Mouse (Mus musculus) thymus, postnatal 25 days (tissue): ENCODE results near the gene Mad2l1bp.
A peak's percentile ranks its signal among the peaks of the same experiment; 100 is the strongest.

Experiments
- DNase-seq: peaks from one replicate; pipeline ENCODE4 v3.0.0; 2022

The Mad2l1bp gene

GRCm38 (mm10) chr17:46152847-46153782, at the start of gene Mad2l1bp:
Gene Mad2l1bp (minus strand): TSS chr17:46153553.
- peak; percentile 89 for DNase-seq

- no peak for DNase-seq
Observed at GRCm38 (mm10) chr17:46203078-46203477, 49.7 kb upstream of the Mad2l1bp start.

- DNase-seq, result peak; percentile 95
Observed at GRCm38 (mm10) chr17:46202421-46203071, 49.2 kb upstream of the Mad2l1bp start, which contains the start of the genes Polh and Xpo5. Gene Polh (minus strand): TSS chr17:46202645. Gene Xpo5 (plus strand): TSS chr17:46202782.

GRCm38 (mm10) chr17:46201151-46201550, 47.8 kb upstream of the Mad2l1bp start:
- DNase-seq, result no peak

- no peak for DNase-seq
Observed at GRCm38 (mm10) chr17:46188829-46189228, 35.5 kb upstream of the Mad2l1bp start.

- DNase-seq, result peak; percentile 28
Observed at GRCm38 (mm10) chr17:46182273-46182672, 28.9 kb upstream of the Mad2l1bp start.

- peak; percentile 58 for DNase-seq
Observed at GRCm38 (mm10) chr17:46170538-46170937, 17.2 kb upstream of the Mad2l1bp start.

GRCm38 (mm10) chr17:46168768-46169167, 15.4 kb upstream of the Mad2l1bp start:
- DNase-seq, result no peak

GRCm38 (mm10) chr17:46168318-46168717, 15.0 kb upstream of the Mad2l1bp start:
- DNase-seq, result no peak

GRCm38 (mm10) chr17:46167014-46167413, 13.7 kb upstream of the Mad2l1bp start:
- no peak for DNase-seq

GRCm38 (mm10) chr17:46166270-46166669, 12.9 kb upstream of the Mad2l1bp start:
- DNase-seq, result no peak

- DNase-seq, result no peak
Observed at GRCm38 (mm10) chr17:46165460-46165859, 12.1 kb upstream of the Mad2l1bp start.

- DNase-seq, result no peak
Observed at GRCm38 (mm10) chr17:46164791-46165190, 11.4 kb upstream of the Mad2l1bp start.

GRCm38 (mm10) chr17:46164301-46164700, 10.9 kb upstream of the Mad2l1bp start:
- DNase-seq, result no peak

GRCm38 (mm10) chr17:46162951-46163421, 9.6 kb upstream of the Mad2l1bp start:
- DNase-seq, result peak; percentile 79

GRCm38 (mm10) chr17:46162551-46162950, 9.2 kb upstream of the Mad2l1bp start:
- DNase-seq, result no peak

GRCm38 (mm10) chr17:46161710-46162109, 8.4 kb upstream of the Mad2l1bp start:
- no peak for DNase-seq

- DNase-seq, result no peak
Observed at GRCm38 (mm10) chr17:46161179-46161578, 7.8 kb upstream of the Mad2l1bp start.

- peak; percentile 95 for DNase-seq
Observed at GRCm38 (mm10) chr17:46160686-46161085, 7.3 kb upstream of the Mad2l1bp start, which contains the start of gene Gtpbp2. Gene Gtpbp2 (plus strand): TSS chr17:46161032.

GRCm38 (mm10) chr17:46160090-46160662, 6.8 kb upstream of the Mad2l1bp start:
- DNase-seq, result peak; percentile 94

GRCm38 (mm10) chr17:46159236-46159635, 5.9 kb upstream of the Mad2l1bp start:
- no peak for DNase-seq

- no peak for DNase-seq
Observed at GRCm38 (mm10) chr17:46157131-46157530, 3.8 kb upstream of the Mad2l1bp start.

GRCm38 (mm10) chr17:46156680-46157079, 3.3 kb upstream of the Mad2l1bp start:
- no peak for DNase-seq
